Mouse (Mus musculus) stomach, postnatal 0 days (tissue): Measurements from ENCODE around the gene Lgals3bp. TPM values are rescaled to one million over a fixed set of nuclear protein-coding genes. Genes with fewer than 3 reads are reported as not detected.

ENCODE experiments used
- ATAC-seq: fragments of 200-750 bp; cut with Nextera tagmentation; 2 replicates; pipeline ENCODE4 v1.8.0; 2017; ENCODE audit not compliant: low FRiP score, low TSS enrichment
- DNase-seq: peaks from one replicate; pipeline ENCODE4 v3.0.0-alpha.2; 2016; ENCODE audit warnings: low spot score
- H3K27ac ChIP-seq: fragments of 300-500 bp; sonication (generic); replicated peaks from 2 replicates; pipeline ENCODE4 v1.5.1; 2014; ENCODE audit warnings: mild to moderate bottlenecking, control low read depth
- H3K27me3 ChIP-seq: fragments of 300-500 bp; sonication (generic); 2 replicates; pipeline ENCODE4 v1.6.1; 2014; ENCODE audit warnings: low read length; ENCODE audit not compliant: control insufficient read depth, insufficient read depth
- H3K36me3 ChIP-seq: fragments of 300-500 bp; sonication (generic); 2 replicates; pipeline ENCODE4 v1.6.1; 2014; ENCODE audit warnings: low read length, mixed read lengths; ENCODE audit not compliant: control insufficient read depth, insufficient read depth
- H3K4me1 ChIP-seq: fragments of 300-500 bp; sonication (generic); replicated peaks from 2 replicates; pipeline ENCODE4 v1.6.1; 2014; ENCODE audit warnings: antibody characterized with exemption; ENCODE audit not compliant: control insufficient read depth, insufficient read depth
- H3K4me2 ChIP-seq: fragments of 300-500 bp; sonication (generic); replicated peaks from 2 replicates; pipeline ENCODE4 v1.6.1; 2014; ENCODE audit warnings: low read depth, mild to moderate bottlenecking, control low read depth, moderate library complexity
- H3K4me3 ChIP-seq: fragments of 300-500 bp; sonication (generic); 2 replicates; pipeline ENCODE4 v1.5.1; 2014; ENCODE audit warnings: low read depth, low read length, control low read depth
- H3K9ac ChIP-seq: fragments of 300-500 bp; sonication (generic); 2 replicates; pipeline ENCODE4 v1.6.1; 2014; ENCODE audit warnings: mild to moderate bottlenecking, low read length, control low read depth, mixed read lengths
- H3K9me3 ChIP-seq: fragments of 300-500 bp; sonication (generic); 2 replicates; pipeline ENCODE4 v1.6.1; 2016; ENCODE audit warnings: low read length; ENCODE audit not compliant: control insufficient read depth
- CTCF ChIP-seq: IDR thresholded peaks from 2 replicates; pipeline ENCODE4 v1.5.1; 2016; ENCODE audit warnings: antibody characterized with exemption, low read depth, mild to moderate bottlenecking, moderate library complexity
- EP300 ChIP-seq: optimal IDR thresholded peaks from 2 replicates; pipeline ENCODE3; 2016; ENCODE audit warnings: antibody characterized with exemption
- WGBS: fragments of 180-500 bp; shearing (Covaris S2); extraction: QIAGEN DNeasy Blood & Tissue Kit; methylation state at CpG from one replicate; pipeline ENCODE4 v1.1.7; 2014; 5-methylcytosine and 5-hydroxymethylcytosine counted together
- polyA plus RNA-seq: library from polyadenylated mRNA; unstranded; fragments of >200 nt; fragmentation: Nextera tagmentation; extraction: Ambion mirVana; gene quantifications from 2 replicates; pipeline ENCODE4 v1.2.1, GENCODE M21; 2015

Lgals3bp gene
- polyA plus RNA-seq, 1 experiment from 2014 or later = 142 TPM

DNA sequence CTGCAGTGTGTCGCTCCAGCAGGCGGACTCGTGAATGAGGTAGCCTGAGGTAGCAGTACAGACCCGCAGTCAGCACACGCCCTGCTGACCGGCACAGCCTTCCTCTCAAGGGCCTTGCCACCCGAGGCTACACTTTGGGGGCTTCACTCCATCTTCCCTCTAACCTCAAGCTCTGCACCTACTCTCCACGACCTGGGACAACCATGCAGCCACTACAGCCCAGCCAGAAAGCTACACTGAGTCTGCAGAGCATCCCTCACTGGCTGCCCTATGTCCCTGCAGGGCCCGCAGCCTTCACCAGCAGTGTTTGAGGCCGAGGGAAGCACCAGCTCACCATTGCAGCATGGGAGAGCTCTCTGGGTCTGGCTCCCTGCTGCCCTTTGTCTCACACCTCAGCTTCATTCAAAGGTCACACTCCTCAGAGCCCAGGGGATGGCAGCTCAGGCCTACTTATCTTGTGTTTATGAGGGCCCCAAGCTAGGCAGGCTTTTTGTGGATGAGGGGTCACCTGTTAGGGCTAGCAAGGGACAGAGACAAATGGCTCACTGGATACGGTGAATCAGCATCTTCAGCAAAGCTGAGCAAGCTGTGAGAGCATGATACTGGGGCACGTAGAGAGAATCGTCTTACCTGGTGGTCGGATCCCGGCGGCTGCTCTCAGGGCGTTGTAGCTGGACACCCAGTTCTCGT lies 6.3 kb upstream of the Lgals3bp start:
- no peaks in the 10 kb centered on the region; the same call in 1 of the 2 replicates for H3K4me1 ChIP-seq
- 71% methylated on average over 18 of the region's 18 CpGs for WGBS
- H3K4me3 ChIP-seq = no peak overlapping the region
- no peaks in the 10 kb centered on the region for H3K27me3 ChIP-seq
- H3K27ac ChIP-seq = peak overlapping the region; percentile 86; the same call in 1 of the 2 replicates
- H3K9me3 ChIP-seq = no peaks in the 10 kb centered on the region
- no peak overlapping the region for H3K4me2 ChIP-seq
- ATAC-seq (no peak), DNase-seq (no peak)
- TF ChIP-seq CTCF (no peak), EP300 (no peak)
- H3K36me3 ChIP-seq = peaks cover 22% of the 10 kb centered on the region
- H3K9ac ChIP-seq = no peak overlapping the region

DNA sequence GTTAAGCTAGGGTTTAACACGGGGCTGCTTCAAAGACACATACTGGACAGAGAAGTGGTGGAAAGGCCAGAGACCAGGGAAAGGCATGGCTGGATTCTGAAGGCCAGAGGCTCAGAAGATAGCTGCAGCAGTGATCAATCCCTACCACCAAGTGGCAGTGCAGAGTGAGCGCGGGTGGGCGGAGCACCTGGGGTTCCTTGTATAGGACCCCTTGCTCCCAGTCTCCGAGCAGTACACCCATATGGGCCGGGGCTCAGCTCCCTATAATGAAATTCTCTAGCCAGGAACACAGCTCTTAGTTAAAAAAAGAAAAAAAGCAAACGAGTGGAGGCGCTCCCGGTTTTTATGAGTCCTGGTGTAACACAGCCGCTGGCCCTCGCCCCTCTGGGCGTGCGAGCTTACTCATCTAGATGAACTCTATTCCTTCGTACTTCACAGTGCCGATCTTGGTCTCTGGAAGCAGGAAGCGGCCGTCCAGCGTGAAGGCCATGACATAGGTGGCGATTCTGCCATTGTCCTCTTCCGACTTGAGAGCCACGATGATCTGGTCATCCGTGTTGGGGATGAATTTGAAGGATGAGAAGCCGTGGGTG lies 5.5 kb upstream of the Lgals3bp start:
- H3K4me2 ChIP-seq = no peak overlapping the region
- no peaks in the 10 kb centered on the region for H3K27me3 ChIP-seq
- peak; percentile 61 for TF ChIP-seq CTCF
- no peak for TF ChIP-seq EP300

DNA sequence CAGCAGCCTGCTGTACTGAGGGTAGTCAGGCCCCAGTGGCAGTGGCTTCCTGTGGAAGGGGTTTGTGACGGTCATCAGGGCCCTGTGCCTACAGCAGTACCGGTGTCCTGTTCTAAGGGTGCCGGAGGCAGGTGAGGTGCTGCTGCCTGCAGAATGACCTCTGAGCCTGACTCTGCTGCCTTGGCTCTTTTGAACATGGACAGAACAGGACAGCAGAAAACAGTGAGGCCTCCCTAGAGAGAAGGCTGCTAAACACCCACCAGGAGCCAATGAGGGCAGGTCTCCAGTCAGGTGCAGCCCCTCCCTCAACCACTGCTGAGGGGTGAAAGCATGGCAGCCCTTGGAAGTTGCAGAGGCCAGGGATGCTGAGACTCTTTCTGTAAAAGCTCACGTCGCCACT lies 4.6 kb upstream of the Lgals3bp start:
- H3K4me3 ChIP-seq = no peak overlapping the region
- no peaks in the 10 kb centered on the region for H3K9me3 ChIP-seq
- no peak overlapping the region for H3K9ac ChIP-seq
- peak overlapping the region; percentile 2; the same call in 1 of the 2 replicates for H3K27ac ChIP-seq
- ATAC-seq = no peak
- peaks cover 4% of the 10 kb centered on the region for H3K4me1 ChIP-seq
- TF ChIP-seq CTCF = no peak
- no peak for DNase-seq
- WGBS = 81% methylated on average over 5 of the region's 5 CpGs
- no peaks in the 10 kb centered on the region for H3K27me3 ChIP-seq
- H3K36me3 ChIP-seq = peaks cover 22% of the 10 kb centered on the region
- no peak overlapping the region for H3K4me2 ChIP-seq

More for the DNA sequence above, 5.5 kb upstream of the Lgals3bp start:
- WGBS = 79% methylated on average over 23 of the region's 23 CpGs
- no peaks in the 10 kb centered on the region for H3K9me3 ChIP-seq
- peaks cover 22% of the 10 kb centered on the region for H3K36me3 ChIP-seq
- DNase-seq (peak; percentile 65), ATAC-seq (no peak)
- H3K27ac ChIP-seq = no peak overlapping the region
- H3K4me3 ChIP-seq = no peak overlapping the region
- H3K4me1 ChIP-seq = no peaks in the 10 kb centered on the region; the same call in 1 of the 2 replicates
- no peak overlapping the region for H3K9ac ChIP-seq

DNA sequence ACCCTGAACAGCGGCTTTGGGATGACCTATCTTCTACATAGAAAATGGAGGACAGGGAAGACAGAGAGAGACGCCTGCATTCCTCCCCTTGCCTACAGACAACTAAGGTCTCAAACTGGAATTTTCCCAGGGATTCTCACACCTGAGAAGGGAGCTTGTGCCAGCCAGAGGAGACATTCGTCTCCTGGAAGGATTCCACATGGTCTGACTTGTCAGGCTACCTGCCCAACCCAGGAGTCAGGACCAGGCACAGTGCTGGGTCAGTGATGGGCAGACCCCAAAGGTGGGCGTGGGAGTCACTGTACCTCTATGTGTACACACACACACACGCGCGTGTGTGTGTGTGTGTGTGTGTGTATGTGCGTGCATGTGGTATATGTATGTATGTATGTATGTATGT lies 3.4 kb upstream of the Lgals3bp start:
- TF ChIP-seq CTCF (no peak), EP300 (no peak)
- no peak overlapping the region for H3K4me3 ChIP-seq
- peaks cover 8% of the 10 kb centered on the region for H3K4me1 ChIP-seq
- no peaks in the 10 kb centered on the region for H3K27me3 ChIP-seq
- no peak for DNase-seq
- H3K9ac ChIP-seq = no peak overlapping the region
- H3K27ac ChIP-seq = no peak overlapping the region
- peaks cover 13% of the 10 kb centered on the region; the same call in 1 of the 2 replicates for H3K36me3 ChIP-seq
- no peak overlapping the region for H3K4me2 ChIP-seq
- ATAC-seq = no peak
- 87% methylated on average over 8 of the region's 8 CpGs for WGBS
- no peaks in the 10 kb centered on the region for H3K9me3 ChIP-seq

DNA sequence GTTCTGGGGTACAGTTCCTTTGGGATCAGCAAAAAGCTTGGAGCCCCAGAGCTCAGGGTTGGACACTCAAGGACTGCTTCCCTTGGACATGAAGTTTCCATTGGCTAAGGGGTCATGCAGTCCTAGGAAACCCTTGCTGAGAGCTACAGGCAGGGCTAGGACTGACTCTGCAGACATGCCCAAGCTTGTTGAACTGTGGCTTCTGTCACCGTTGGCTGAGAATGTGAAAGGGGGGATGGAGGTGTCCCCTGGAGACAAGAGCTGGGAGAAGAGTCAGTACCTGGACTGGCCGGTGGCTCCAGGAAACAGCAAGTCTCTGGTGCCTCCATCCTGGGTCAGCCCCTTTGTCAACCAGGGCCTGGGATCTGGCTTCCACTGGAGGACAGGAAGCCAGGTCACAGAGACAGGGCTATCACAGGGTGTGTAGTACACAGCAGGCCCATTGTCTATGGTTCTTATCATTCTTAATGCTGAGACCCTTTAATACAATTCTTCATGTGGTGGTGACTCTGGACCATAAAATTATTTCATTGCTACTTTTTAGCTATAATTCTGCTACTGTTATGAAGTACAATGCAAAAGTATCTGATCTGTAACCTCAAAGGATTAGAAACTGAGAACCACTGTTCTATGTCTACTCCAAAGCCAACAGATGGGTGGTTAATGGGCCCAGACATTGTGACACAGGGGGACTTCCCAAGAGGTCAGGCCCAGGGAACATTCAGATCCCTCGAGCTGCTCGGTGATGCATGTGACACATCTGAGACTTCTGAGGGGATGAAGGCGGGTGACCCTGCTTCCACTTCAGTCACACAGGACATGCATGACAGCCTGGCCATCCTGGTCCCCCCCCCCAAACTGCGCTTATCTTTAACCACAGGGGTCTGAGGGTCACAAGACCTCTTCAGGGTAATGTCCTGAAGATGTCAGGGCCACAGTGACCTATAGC lies 2.3 kb upstream of the Lgals3bp start:
- H3K27ac ChIP-seq = no peak overlapping the region
- no peak overlapping the region for H3K4me2 ChIP-seq
- H3K27me3 ChIP-seq = no peaks in the 10 kb centered on the region
- no peak overlapping the region for H3K4me3 ChIP-seq
- H3K9ac ChIP-seq = no peak overlapping the region
- H3K9me3 ChIP-seq = no peaks in the 10 kb centered on the region
- H3K4me1 ChIP-seq = peaks cover 10% of the 10 kb centered on the region
- H3K36me3 ChIP-seq = peaks cover 12% of the 10 kb centered on the region; the same call in 1 of the 2 replicates
- WGBS = 78% methylated on average over 6 of the region's 6 CpGs
- ATAC-seq (no peak), DNase-seq (peak; percentile 13)
- TF ChIP-seq CTCF (no peak), EP300 (no peak)
